Mouse (Mus musculus) liver, embryonic 15.5 days (tissue): ENCODE measurements around the gene Cnnm3. TPM values are rescaled to one million over a fixed set of nuclear protein-coding genes. Genes with fewer than 3 reads are reported as not detected.

ENCODE experiments used
- ATAC-seq: fragments of 200-750 bp; cut with Nextera tagmentation; 2 replicates; pipeline ENCODE4 v1.8.0; 2017; ENCODE audit warnings: moderate number of reproducible peaks, mild to moderate bottlenecking, moderate library complexity; ENCODE audit not compliant: insufficient read depth
- H3K27ac ChIP-seq: fragments of 300-500 bp; sonication (generic); replicated peaks from 2 replicates; pipeline ENCODE4 v1.5.1; 2015; ENCODE audit warnings: mild to moderate bottlenecking, inconsistent platforms
- H3K27me3 ChIP-seq: fragments of 300-500 bp; sonication (generic); 2 replicates; pipeline ENCODE4 v1.6.1; 2015; ENCODE audit warnings: mild to moderate bottlenecking, inconsistent platforms
- H3K36me3 ChIP-seq: fragments of 300-500 bp; sonication (generic); replicated peaks from 2 replicates; pipeline ENCODE4 v1.6.1; 2015; ENCODE audit warnings: moderate library complexity, mild to moderate bottlenecking, inconsistent platforms
- H3K4me1 ChIP-seq: fragments of 300-500 bp; sonication (generic); replicated peaks from 2 replicates; pipeline ENCODE4 v1.6.1; 2015; ENCODE audit warnings: inconsistent platforms
- H3K4me2 ChIP-seq: fragments of 300-500 bp; sonication (generic); 2 replicates; pipeline ENCODE4 v1.6.1; 2015; ENCODE audit warnings: moderate library complexity, mild to moderate bottlenecking, inconsistent platforms
- H3K4me3 ChIP-seq: fragments of 300-500 bp; sonication (generic); replicated peaks from 2 replicates; pipeline ENCODE4 v1.5.1; 2015; ENCODE audit warnings: mild to moderate bottlenecking, inconsistent platforms
- H3K9ac ChIP-seq: fragments of 300-500 bp; sonication (generic); 2 replicates; pipeline ENCODE4 v1.6.1; 2015; ENCODE audit warnings: moderate library complexity, mild to moderate bottlenecking, inconsistent platforms
- H3K9me3 ChIP-seq: fragments of 300-500 bp; sonication (generic); replicated peaks from 2 replicates; pipeline ENCODE4 v1.6.1; 2016; ENCODE audit warnings: inconsistent platforms
- WGBS: fragments of 180-500 bp; shearing (Covaris S2); methylation state at CpG from one replicate; pipeline ENCODE4 v1.1.7; 2015; ENCODE audit warnings: mixed read lengths; ENCODE audit not compliant: insufficient replicate concordance; 5-methylcytosine and 5-hydroxymethylcytosine counted together
- polyA plus RNA-seq: library from polyadenylated mRNA; unstranded; fragments of >200 nt; fragmentation: Nextera tagmentation; extraction: Ambion mirVana; gene quantifications from 2 replicates; pipeline ENCODE4 v1.2.1, GENCODE M21; 2015

Cnnm3 gene
- polyA plus RNA-seq, 1 experiment from 2014 or later, result 1.0 TPM

- Histone ChIP-seq H3K27ac (no peak overlapping the region), H3K4me3 (no peak overlapping the region), H3K27me3 (no peaks in the 10 kb centered on the region), H3K9me3 (no peaks in the 10 kb centered on the region), H3K9ac (no peak overlapping the region), H3K4me2 (no peak overlapping the region), H3K4me1 (peaks cover 13% of the 10 kb centered on the region), H3K36me3 (no peaks in the 10 kb centered on the region; the same call in 1 of the 2 replicates)
- ATAC-seq, result no peak
- 50% methylated on average over 5 of the region's 5 CpGs for WGBS
Observed at GRCm38 (mm10) chr1:36508238-36508637, 3.4 kb upstream of the Cnnm3 start.

- Histone ChIP-seq H3K27ac (peak overlapping the region; percentile 96), H3K9ac (peak overlapping the region; percentile 85), H3K27me3 (no peaks in the 10 kb centered on the region), H3K9me3 (no peaks in the 10 kb centered on the region), H3K4me2 (peak overlapping the region; percentile 96), H3K36me3 (peaks cover 10% of the 10 kb centered on the region; the same call in 1 of the 2 replicates), H3K4me1 (peaks cover 30% of the 10 kb centered on the region), H3K4me3 (peak overlapping the region; percentile 96)
- ATAC-seq, result peak; percentile 50
- WGBS, result under 1% methylated on average over 111 of the region's 126 CpGs
Observed at GRCm38 (mm10) chr1:36512089-36512965, 660 bp downstream of the Cnnm3 start.

GRCm38 (mm10) chr1:36512966-36513280 is 1.3 kb downstream of the Cnnm3 start:
- Histone ChIP-seq H3K27ac (no peak overlapping the region), H3K4me1 (peaks cover 30% of the 10 kb centered on the region), H3K36me3 (peaks cover 14% of the 10 kb centered on the region; the same call in 1 of the 2 replicates), H3K4me3 (peak overlapping the region; percentile 96), H3K4me2 (peak overlapping the region; percentile 96), H3K27me3 (no peaks in the 10 kb centered on the region), H3K9ac (peak overlapping the region; percentile 85), H3K9me3 (no peaks in the 10 kb centered on the region)
- no peak for ATAC-seq
- WGBS, result 5% methylated on average over 16 of the region's 16 CpGs

GRCm38 (mm10) chr1:36513310-36513709 is 1.6 kb downstream of the Cnnm3 start:
- Histone ChIP-seq H3K4me3 (peak overlapping the region; percentile 96), H3K27ac (no peak overlapping the region), H3K4me1 (peaks cover 30% of the 10 kb centered on the region), H3K27me3 (no peaks in the 10 kb centered on the region), H3K9ac (peak overlapping the region; percentile 85; the same call in 1 of the 2 replicates), H3K36me3 (peaks cover 14% of the 10 kb centered on the region; the same call in 1 of the 2 replicates), H3K4me2 (peak overlapping the region; percentile 96), H3K9me3 (no peaks in the 10 kb centered on the region)
- ATAC-seq, result no peak
- 22% methylated on average over 1 of the region's 1 CpGs for WGBS

- Histone ChIP-seq H3K36me3 (peaks cover 18% of the 10 kb centered on the region), H3K4me1 (peaks cover 30% of the 10 kb centered on the region), H3K27ac (no peak overlapping the region), H3K9me3 (no peaks in the 10 kb centered on the region), H3K27me3 (no peaks in the 10 kb centered on the region), H3K4me2 (peak overlapping the region; percentile 96), H3K4me3 (peak overlapping the region; percentile 96), H3K9ac (no peak overlapping the region)
- WGBS, result 67% methylated on average over 2 of the region's 2 CpGs
- no peak for ATAC-seq
Observed at GRCm38 (mm10) chr1:36513718-36514117, 2.1 kb downstream of the Cnnm3 start.

- 65% methylated on average over 3 of the region's 3 CpGs for WGBS
- Histone ChIP-seq H3K4me1 (peaks cover 17% of the 10 kb centered on the region), H3K27ac (no peak overlapping the region), H3K4me3 (no peak overlapping the region), H3K4me2 (no peak overlapping the region), H3K36me3 (peaks cover 59% of the 10 kb centered on the region), H3K27me3 (no peaks in the 10 kb centered on the region), H3K9ac (no peak overlapping the region), H3K9me3 (no peaks in the 10 kb centered on the region)
- ATAC-seq, result no peak
Observed at GRCm38 (mm10) chr1:36518259-36518658, 6.6 kb downstream of the Cnnm3 start.

- H3K9me3 ChIP-seq, result no peaks in the 10 kb centered on the region
- no peak overlapping the region for H3K4me2 ChIP-seq
- peaks cover 68% of the 10 kb centered on the region for H3K36me3 ChIP-seq
Observed at GRCm38 (mm10) chr1:36519626-36520025, 8.0 kb downstream of the Cnnm3 start.

GRCm38 (mm10) chr1:36522210-36522609 is 10.5 kb downstream of the Cnnm3 start:
- no peaks in the 10 kb centered on the region for H3K9me3 ChIP-seq
- no peak overlapping the region for H3K9ac ChIP-seq
- no peaks in the 10 kb centered on the region for H3K27me3 ChIP-seq
- ATAC-seq, result no peak
- peaks cover 10% of the 10 kb centered on the region; the same call in 1 of the 2 replicates for H3K4me1 ChIP-seq
- WGBS, result 85% methylated on average over 7 of the region's 7 CpGs
- peaks cover 75% of the 10 kb centered on the region for H3K36me3 ChIP-seq
- no peak overlapping the region for H3K4me2 ChIP-seq
- no peak overlapping the region for H3K4me3 ChIP-seq
- no peak overlapping the region for H3K27ac ChIP-seq

More at GRCm38 (mm10) chr1:36519626-36520025, 8.0 kb downstream of the Cnnm3 start:
- Histone ChIP-seq H3K27ac (no peak overlapping the region), H3K4me3 (no peak overlapping the region), H3K9ac (no peak overlapping the region), H3K4me1 (peaks cover 4% of the 10 kb centered on the region), H3K27me3 (no peaks in the 10 kb centered on the region)
- ATAC-seq, result no peak
- 69% methylated on average over 11 of the region's 11 CpGs for WGBS

- Histone ChIP-seq H3K4me3 (no peak overlapping the region), H3K4me1 (peaks cover 15% of the 10 kb centered on the region), H3K9ac (no peak overlapping the region), H3K27ac (no peak overlapping the region), H3K27me3 (no peaks in the 10 kb centered on the region), H3K36me3 (peaks cover 70% of the 10 kb centered on the region), H3K9me3 (no peaks in the 10 kb centered on the region), H3K4me2 (no peak overlapping the region)
- no peak for ATAC-seq
- 79% methylated on average over 9 of the region's 9 CpGs for WGBS
Observed at GRCm38 (mm10) chr1:36523332-36524013, 11.8 kb downstream of the Cnnm3 start.

GRCm38 (mm10) chr1:36524058-36524457 is 12.4 kb downstream of the Cnnm3 start:
- Histone ChIP-seq H3K27me3 (no peaks in the 10 kb centered on the region), H3K4me3 (no peak overlapping the region), H3K27ac (no peak overlapping the region), H3K4me2 (no peak overlapping the region), H3K4me1 (peaks cover 15% of the 10 kb centered on the region), H3K9me3 (no peaks in the 10 kb centered on the region), H3K36me3 (peaks cover 64% of the 10 kb centered on the region), H3K9ac (no peak overlapping the region)
- no peak for ATAC-seq
- WGBS, result 82% methylated on average over 5 of the region's 5 CpGs

GRCm38 (mm10) chr1:36525774-36526173 is 14.1 kb downstream of the Cnnm3 start:
- H3K27ac ChIP-seq, result no peak overlapping the region
- H3K4me3 ChIP-seq, result no peak overlapping the region
- H3K9ac ChIP-seq, result no peak overlapping the region
- ATAC-seq, result no peak
- H3K36me3 ChIP-seq, result peaks cover 51% of the 10 kb centered on the region
- H3K4me1 ChIP-seq, result peaks cover 15% of the 10 kb centered on the region
- no peaks in the 10 kb centered on the region for H3K27me3 ChIP-seq
- WGBS, result 81% methylated on average over 12 of the region's 12 CpGs
- H3K9me3 ChIP-seq, result no peaks in the 10 kb centered on the region
- H3K4me2 ChIP-seq, result no peak overlapping the region
